Mouse (Mus musculus) adrenal gland, postnatal 25 days (tissue): ENCODE data around the gene Rcan3. TPM values are rescaled to one million over a fixed set of nuclear protein-coding genes. Genes with fewer than 3 reads are reported as not detected.

Experiments used
- DNase-seq: peaks from one replicate; pipeline ENCODE4 v3.0.0; 2021; ENCODE audit warnings: mixed read lengths
- total RNA-seq: library from RNA; stranded (reverse); gene quantifications from 2 replicates; pipeline ENCODE4 v1.2.3, GENCODE M21; 2021

The Rcan3 gene
- total RNA-seq, 1 experiment from 2014 or later, result 16.9 TPM

GRCm38 (mm10) chr4:135413491-135413890 lies 20.2 kb downstream of the Rcan3 start:
- DNase-seq, result no peak

GRCm38 (mm10) chr4:135411633-135412032 lies 22.0 kb downstream of the Rcan3 start:
- DNase-seq, result peak; percentile 76

- no peak for DNase-seq
Measured at GRCm38 (mm10) chr4:135406180-135406579, 27.5 kb downstream of the Rcan3 start.

GRCm38 (mm10) chr4:135404916-135405315 lies 28.7 kb downstream of the Rcan3 start:
- no peak for DNase-seq

GRCm38 (mm10) chr4:135404048-135404447 lies 29.6 kb downstream of the Rcan3 start:
- no peak for DNase-seq

GRCm38 (mm10) chr4:135401881-135402280 lies 31.8 kb downstream of the Rcan3 start:
- no peak for DNase-seq

GRCm38 (mm10) chr4:135397991-135398390 lies 35.7 kb downstream of the Rcan3 start, which contains the start of gene Ncmap:
TSS of gene Ncmap (minus strand) at chr4:135398227.
- no peak for DNase-seq

- DNase-seq, result no peak
Measured at GRCm38 (mm10) chr4:135397551-135397950, 36.1 kb downstream of the Rcan3 start.

- no peak for DNase-seq
Measured at GRCm38 (mm10) chr4:135396303-135396702, 37.4 kb downstream of the Rcan3 start.

- DNase-seq, result no peak
Measured at GRCm38 (mm10) chr4:135395375-135395774, 38.3 kb downstream of the Rcan3 start.

- DNase-seq, result no peak
Measured at GRCm38 (mm10) chr4:135394666-135395065, 39.0 kb downstream of the Rcan3 start.

GRCm38 (mm10) chr4:135393381-135393780 lies 40.3 kb downstream of the Rcan3 start:
- no peak for DNase-seq

GRCm38 (mm10) chr4:135392801-135393200 lies 40.9 kb downstream of the Rcan3 start:
- DNase-seq, result no peak

- DNase-seq, result no peak
Measured at GRCm38 (mm10) chr4:135391014-135391413, 42.6 kb downstream of the Rcan3 start.

GRCm38 (mm10) chr4:135385614-135386013 lies 48.0 kb downstream of the Rcan3 start:
- DNase-seq, result no peak

GRCm38 (mm10) chr4:135382316-135382715 lies 51.3 kb downstream of the Rcan3 start:
- peak; percentile 72 for DNase-seq

GRCm38 (mm10) chr4:135381355-135381754 lies 52.3 kb downstream of the Rcan3 start:
- DNase-seq, result no peak

- no peak for DNase-seq
Measured at GRCm38 (mm10) chr4:135377241-135377640, 56.4 kb downstream of the Rcan3 start.

- no peak for DNase-seq
Measured at GRCm38 (mm10) chr4:135375444-135375843, 58.2 kb downstream of the Rcan3 start.

- no peak for DNase-seq
Measured at GRCm38 (mm10) chr4:135373299-135373698, 60.4 kb downstream of the Rcan3 start.

- DNase-seq, result no peak
Measured at GRCm38 (mm10) chr4:135370372-135370771, 63.3 kb downstream of the Rcan3 start.

- no peak for DNase-seq
Measured at GRCm38 (mm10) chr4:135362828-135363227, 70.8 kb downstream of the Rcan3 start.
